Mouse (Mus musculus): ENCODE data around the gene Ccdc97.

DNA sequence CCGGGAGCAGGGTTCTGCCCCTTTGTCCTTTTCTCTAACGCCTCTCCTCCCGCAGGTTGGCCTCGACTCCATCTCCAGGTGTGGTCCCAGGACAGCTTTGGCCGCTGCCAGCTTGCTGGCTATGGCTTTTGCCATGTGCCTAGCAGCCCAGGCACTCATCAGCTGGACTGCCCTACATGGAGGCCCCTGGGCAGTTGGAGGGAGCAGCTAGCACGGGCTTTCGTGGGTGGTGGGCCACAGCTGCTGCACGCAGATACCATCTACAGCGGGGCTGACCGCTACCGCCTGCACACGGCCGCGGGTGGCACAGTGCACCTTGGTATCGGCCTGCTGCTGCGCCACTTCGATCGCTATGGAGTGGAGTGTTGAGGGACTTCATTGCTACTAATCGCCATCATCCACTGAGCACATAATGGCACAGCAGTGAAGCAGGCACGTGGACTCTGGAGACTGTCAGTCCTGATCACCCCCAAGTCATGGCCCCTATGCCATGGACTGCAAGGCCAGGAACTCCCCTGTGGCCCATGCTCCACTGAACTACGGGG is 32.9 kb downstream of the Ccdc97 start:
- TF ChIP-seq CTCF (IDR thresholded peaks at IDR 0.05; ENCODE audit: borderline replicate concordance, extremely low read depth, insufficient read depth, insufficient read length): no peak
- TF ChIP-seq POLR2A (IDR thresholded peaks at IDR 0.05; ENCODE audit: borderline replicate concordance, extremely low read depth, insufficient read depth, insufficient read length, poor library complexity, severe bottlenecking): no peak

Measured in brain, embryonic 14.5 days (tissue).